Mouse (Mus musculus): Measurements from ENCODE around the gene Wdr5b.

- TF ChIP-seq CTCF (conservative IDR thresholded peaks at IDR 0.05; ENCODE audit: low read length) (no peak), POU5F1 (IDR thresholded peaks at IDR 0.05; ENCODE audit: borderline replicate concordance, low read length) (no peak)
Measured at GRCm38 (mm10) chr16:36072410-36073011, 31.5 kb downstream of the Wdr5b start.

Data from E14TG2a.4 (cell line).